Mouse (Mus musculus) hindbrain, embryonic 10.5 days (tissue): ENCODE data around the gene Invs. TPM values are rescaled to one million over a fixed set of nuclear protein-coding genes. Genes with fewer than 3 reads are reported as not detected.
A peak's percentile ranks its signal among the peaks of the same experiment; 100 is the strongest.

Experiments used
- DNase-seq: peaks from one replicate; pipeline ENCODE4 v3.0.0-alpha.2; 2017; ENCODE audit warnings: low spot score
- H3K27ac ChIP-seq: fragments of 300-500 bp; sonication (generic); 2 replicates; pipeline ENCODE4 v1.5.1; 2016; ENCODE audit warnings: mild to moderate bottlenecking, moderate library complexity
- H3K27me3 ChIP-seq: fragments of 300-500 bp; sonication (generic); 2 replicates; pipeline ENCODE4 v1.6.1; 2016; ENCODE audit warnings: mild to moderate bottlenecking; ENCODE audit not compliant: poor library complexity, insufficient read depth, severe bottlenecking
- H3K36me3 ChIP-seq: fragments of 300-500 bp; sonication (generic); 2 replicates; pipeline ENCODE4 v1.6.1; 2016; ENCODE audit warnings: mild to moderate bottlenecking, moderate library complexity
- H3K4me1 ChIP-seq: fragments of 300-500 bp; sonication (generic); replicated peaks from 2 replicates; pipeline ENCODE4 v1.6.1; 2016; ENCODE audit warnings: mild to moderate bottlenecking
- H3K4me3 ChIP-seq: fragments of 300-500 bp; sonication (generic); 2 replicates; pipeline ENCODE4 v1.5.1; 2016; ENCODE audit warnings: mild to moderate bottlenecking, moderate library complexity
- H3K9me3 ChIP-seq: fragments of 300-500 bp; sonication (generic); 2 replicates; pipeline ENCODE4 v1.6.1; 2016; ENCODE audit warnings: mild to moderate bottlenecking, moderate library complexity
- WGBS: fragments of 180-500 bp; shearing (Covaris S2); methylation state at CpG from one replicate; pipeline ENCODE4 v1.1.7; 2016; 5-methylcytosine and 5-hydroxymethylcytosine counted together
- polyA plus RNA-seq: library from polyadenylated mRNA; unstranded; fragments of >200 nt; fragmentation: Nextera tagmentation; extraction: Ambion mirVana; gene quantifications from 2 replicates; pipeline ENCODE4 v1.2.1, GENCODE M21; 2016

The Invs gene
- polyA plus RNA-seq, 1 experiment from 2014 or later, result 8.7 TPM

DNA sequence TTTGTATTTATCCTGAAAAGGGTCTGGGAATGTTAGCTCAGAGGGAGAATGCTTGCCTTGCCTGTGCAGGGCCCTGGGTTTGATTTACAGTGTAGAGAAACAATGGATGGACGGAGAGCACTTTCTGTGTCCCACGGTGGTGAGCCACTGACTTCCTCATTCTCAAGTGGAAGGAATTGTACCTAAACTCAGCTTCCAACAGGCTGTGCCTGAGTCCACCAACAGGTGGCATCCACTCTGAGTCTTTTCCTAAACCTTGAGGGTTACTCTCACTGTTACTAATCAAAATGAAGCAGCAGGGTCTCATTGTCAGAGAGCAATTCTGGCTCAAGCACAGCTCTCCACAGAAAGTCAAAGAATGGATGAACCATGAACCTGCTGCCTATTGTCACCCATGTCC lies 201.7 kb downstream of the Invs start:
- H3K27me3 ChIP-seq, result no peaks in the 10 kb centered on the region
- no peak overlapping the region for H3K27ac ChIP-seq
- WGBS, result 50% methylated on average over 2 of the region's 2 CpGs
- DNase-seq, result peak; percentile 38
- no peaks in the 10 kb centered on the region for H3K4me1 ChIP-seq
- H3K9me3 ChIP-seq, result peaks cover 10% of the 10 kb centered on the region; the same call in 1 of the 2 replicates
- no peaks in the 10 kb centered on the region for H3K36me3 ChIP-seq
- no peak overlapping the region for H3K4me3 ChIP-seq

Other genes starting within 250 kb of the Invs start
- gene Nr4a3, start 234.6 kb upstream of the Invs start, polyA plus RNA-seq, result 0.44 and 1.2 TPM in 2 replicates
- gene Stx17, start 154.8 kb upstream of the Invs start, polyA plus RNA-seq, result 19.2 and 22.8 TPM in 2 replicates
- gene Erp44, start 202 bp upstream of the Invs start, polyA plus RNA-seq, result 63.2 and 64.3 TPM in 2 replicates
- 59.3 and 70.6 TPM in 2 replicates for gene Tex10, start 193.7 kb downstream of the Invs start, polyA plus RNA-seq